13 mouse cellular contexts compared by ENCODE assay signal in genomic region chrX:140529074-140529561, GRCm38 (mm10).
DNase-seq lines count a peak whose midpoint lies in the region; ATAC-seq and TF ChIP-seq lines count a peak whose summit lies in the region.
"Had no signal": no experiment of that assay in that cellular context is flagged by ENCODE, and none has a peak within 500 bp of the region (broad histone marks: within the 10 kb centered on the region; RNA-seq: fewer than 3 reads in every experiment).

No protein-coding gene starts in this region.

- H3K4me3 ChIP-seq in lung, adult 2 months (replicated peaks; ENCODE audit: extremely low read depth, low read depth, low read length): no peak overlapping the region
- H3K4me3 ChIP-seq in stomach, embryonic 16.5 days (replicated peaks; ENCODE audit: low read length): no peak overlapping the region
- H3K4me3 ChIP-seq: forebrain, embryonic 13.5 days; limb, embryonic 12.5 days; midbrain, embryonic 13.5 days had no signal

- peak overlapping the region; percentile 17; the same call in 1 of the 2 replicates for H3K27ac ChIP-seq in stomach, embryonic 16.5 days (ENCODE audit: low read length)
- H3K27ac ChIP-seq: forebrain, embryonic 13.5 days; limb, embryonic 12.5 days; midbrain, embryonic 13.5 days had no signal

- TF ChIP-seq CTCF in lung, adult 2 months (IDR thresholded peaks at IDR 0.05; ENCODE audit: insufficient read depth, low read length): no peak

- 62% methylated on average over 5 of the region's 5 CpGs for WGBS in lung, adult 2 months
- 63% methylated on average over 5 of the region's 5 CpGs for WGBS in stomach, embryonic 16.5 days

- peak; percentile 75 to 89 for DNase-seq in lung, adult 18-20 months
- no peak for DNase-seq in lung, adult 2 months
- DNase-seq in kidney, postnatal 36 days: peak; percentile 70 to 91
- DNase-seq in thymus, postnatal 0 days (ENCODE audit: low spot score): no peak
- DNase-seq in embryo, embryonic 9.5 days (ENCODE audit: extremely low spot score): no peak
- DNase-seq: adrenal gland, postnatal 25 days; cerebellum, postnatal 25 days; thymus, postnatal 36 days had no signal

- H3K4me2 ChIP-seq in stomach, embryonic 16.5 days (ENCODE audit: low read depth, low read length): no peak overlapping the region
- H3K4me2 ChIP-seq: forebrain, embryonic 13.5 days; limb, embryonic 12.5 days; midbrain, embryonic 13.5 days had no signal

- no peak overlapping the region for H3K9ac ChIP-seq in stomach, embryonic 16.5 days (ENCODE audit: low read length)
- H3K9ac ChIP-seq: forebrain, embryonic 13.5 days; limb, embryonic 12.5 days; midbrain, embryonic 13.5 days had no signal

- no peaks in the 10 kb centered on the region for H3K9me3 ChIP-seq in stomach, embryonic 16.5 days (replicated peaks; ENCODE audit: control insufficient read depth, low read length)
- H3K9me3 ChIP-seq: forebrain, embryonic 13.5 days; limb, embryonic 12.5 days; midbrain, embryonic 13.5 days had no signal

- H3K4me1 ChIP-seq in lung, adult 2 months (ENCODE audit: control insufficient read depth, insufficient read depth, low read length): peaks cover 8% of the 10 kb centered on the region
- H3K4me1 ChIP-seq in stomach, embryonic 16.5 days (ENCODE audit: control insufficient read depth, insufficient read depth, low read length): no peaks in the 10 kb centered on the region
- H3K4me1 ChIP-seq: forebrain, embryonic 13.5 days; limb, embryonic 12.5 days; midbrain, embryonic 13.5 days had no signal

- no peaks in the 10 kb centered on the region for H3K36me3 ChIP-seq in stomach, embryonic 16.5 days (ENCODE audit: control insufficient read depth, insufficient read depth, low read length)
- H3K36me3 ChIP-seq: limb, embryonic 12.5 days; midbrain, embryonic 13.5 days had no signal

- H3K27me3 ChIP-seq in stomach, embryonic 16.5 days (ENCODE audit: control insufficient read depth, insufficient read depth, low read length): no peaks in the 10 kb centered on the region; the same call in 1 of the 2 replicates

- TF ChIP-seq POLR2A in lung, adult 2 months (IDR thresholded peaks at IDR 0.05; ENCODE audit: borderline replicate concordance, extremely low read depth, low read depth, low read length): no peak

- ATAC-seq in granulocyte monocyte progenitor cell, adult 5-6 weeks (replicated peaks; ENCODE audit: poor library complexity, severe bottlenecking): peak; percentile 93
- peak; percentile 60; the same call in 1 of the 2 replicates for ATAC-seq in stomach, embryonic 16.5 days (ENCODE audit: insufficient read depth, low FRiP score)
- ATAC-seq: forebrain, embryonic 13.5 days; midbrain, embryonic 13.5 days had no signal

Comparison
In these comparisons a context has a peak if more than half of its experiments do, and no peak if none do; other contexts are left out.
1. DNase-seq: peak in lung, adult 18-20 months (2 of 2) and kidney, postnatal 36 days (2 of 2); none in lung, adult 2 months (single experiment), thymus, postnatal 0 days (single experiment) and embryo, embryonic 9.5 days (single experiment).